Mouse (Mus musculus): ENCODE data around the gene Mob2.

DNA sequence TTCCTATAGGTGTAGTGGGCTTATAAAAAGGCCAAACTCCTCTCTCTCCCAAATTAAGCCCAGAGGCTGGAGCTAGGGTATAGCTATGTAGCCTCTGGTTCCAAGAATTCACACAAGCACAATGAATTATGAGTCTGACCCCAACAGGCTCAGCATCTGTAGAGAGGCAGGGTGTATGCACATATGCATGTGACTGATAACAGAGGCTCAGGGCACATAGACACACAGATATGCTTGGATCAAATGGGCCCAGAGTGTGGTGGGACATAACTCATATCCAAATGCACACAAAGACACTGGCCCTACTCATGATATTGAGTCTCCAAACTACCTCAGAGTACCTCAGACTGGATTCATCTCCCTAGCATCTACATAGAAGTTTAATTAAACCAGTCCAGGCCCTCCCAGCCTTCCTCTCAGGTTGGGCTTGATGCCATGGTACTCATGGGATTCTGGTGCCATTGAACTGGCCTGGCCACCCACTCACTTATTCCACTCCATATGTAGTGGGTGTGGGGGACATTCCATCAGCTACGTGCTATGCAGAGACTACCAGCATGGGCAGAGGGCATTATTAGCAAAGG, 26.3 kb upstream of the Mob2 start:
- TF ChIP-seq GATA1 (IDR thresholded peaks at IDR 0.05; ENCODE audit: low read length) (peak; percentile 89), TAL1 (IDR thresholded peaks at IDR 0.05; ENCODE audit: low read length) (peak; percentile 98)
